Mouse (Mus musculus): ENCODE measurements around the gene Olfr746.

Gene Olfr746

DNA sequence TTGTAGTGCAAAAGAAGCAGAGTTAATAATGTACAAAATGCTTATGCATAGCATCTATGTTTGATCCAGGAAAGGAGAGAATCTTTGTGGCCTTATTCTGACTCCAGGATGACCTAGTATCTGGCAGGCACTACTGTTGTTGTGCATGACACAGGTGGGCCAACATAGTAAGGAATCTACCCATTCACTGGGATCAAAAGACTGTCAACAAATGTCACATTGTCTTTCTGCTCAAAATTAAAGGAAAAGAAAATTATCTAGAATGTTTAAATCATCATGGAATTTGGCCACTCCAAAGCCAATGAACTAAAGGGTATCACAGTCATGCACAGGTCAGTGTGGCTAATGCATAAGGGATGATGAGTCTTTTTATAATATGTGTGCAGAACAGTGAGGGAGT is at the start of gene Olfr746:
Gene Olfr746 (plus strand): TSS at position 301 of the 400 bp plus-strand sequence.
- DNase-seq (ENCODE audit: low read depth, low spot score) = no peak

DNA sequence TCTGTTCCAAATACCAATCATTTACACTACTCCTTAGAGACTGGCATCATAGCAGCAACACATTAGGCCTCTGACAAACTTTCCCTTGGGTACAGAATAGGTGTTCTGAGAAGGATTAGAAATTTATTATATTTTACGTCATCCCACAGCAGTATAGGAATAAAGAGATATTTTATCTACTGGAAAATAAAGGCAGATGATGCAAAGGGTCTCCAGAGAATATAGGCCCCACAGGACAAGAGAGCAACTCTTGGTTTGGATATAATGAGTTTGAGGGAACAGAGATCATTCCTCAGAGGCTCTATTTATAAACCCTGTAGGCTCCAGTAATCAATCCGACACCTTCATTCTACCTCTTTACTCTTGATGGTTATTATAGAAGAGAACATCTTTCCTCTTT is 32.3 kb upstream of the Olfr746 start, which contains the start of gene Olfr744:
Gene Olfr744 (plus strand): TSS at position 301 of the 400 bp plus-strand sequence.
- no peak for DNase-seq (ENCODE audit: low read depth, low spot score)

DNA sequence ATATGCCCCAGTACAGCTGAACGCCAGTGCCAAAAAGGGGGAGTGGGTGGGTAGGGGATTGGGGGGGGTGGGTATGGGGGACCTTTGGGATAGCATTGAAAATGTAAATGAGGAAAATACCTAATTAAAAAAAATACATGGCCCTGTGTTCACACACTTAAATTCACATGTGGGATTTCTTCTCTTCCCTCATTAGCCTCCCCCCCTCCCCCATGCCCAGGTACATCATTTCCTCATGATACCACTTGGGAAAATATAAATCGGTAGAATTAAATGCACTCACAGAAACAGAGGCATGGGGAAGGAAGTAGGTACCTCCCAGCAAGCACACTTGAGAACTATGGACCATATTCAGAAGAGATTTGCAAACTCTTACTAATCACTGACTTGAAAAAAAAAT is 7.8 kb upstream of the Olfr746 start, which contains the start of gene Olfr745:
Gene Olfr745 (plus strand): TSS at position 301 of the 400 bp plus-strand sequence.
- DNase-seq (ENCODE audit: low read depth, low spot score) = no peak

DNA sequence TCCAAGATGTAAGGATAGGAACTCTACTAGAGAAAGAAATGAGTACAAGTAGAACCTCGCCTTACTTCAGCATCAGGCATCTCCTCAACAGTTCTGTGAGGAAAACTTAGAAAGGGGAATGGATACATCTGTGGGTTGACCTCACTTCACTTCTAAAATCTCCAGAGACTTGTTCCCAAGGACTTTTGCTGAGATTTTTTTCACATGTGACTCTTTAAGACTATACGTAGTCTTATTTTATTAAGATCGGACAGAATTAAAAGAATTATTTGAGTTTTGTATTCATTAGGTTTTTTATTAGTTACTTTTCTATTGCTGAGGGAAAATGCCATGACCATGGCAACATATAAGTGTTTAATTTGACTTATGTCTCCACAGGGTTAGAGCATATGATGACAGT is 46.2 kb downstream of the Olfr746 start, which contains the start of gene Olfr747:
Gene Olfr747 (minus strand): TSS at position 101 of the 400 bp plus-strand sequence.
- no peak for DNase-seq (ENCODE audit: low read depth, low spot score)
